Mouse (Mus musculus): ENCODE data around the gene C1qtnf12.

Gene C1qtnf12

DNA sequence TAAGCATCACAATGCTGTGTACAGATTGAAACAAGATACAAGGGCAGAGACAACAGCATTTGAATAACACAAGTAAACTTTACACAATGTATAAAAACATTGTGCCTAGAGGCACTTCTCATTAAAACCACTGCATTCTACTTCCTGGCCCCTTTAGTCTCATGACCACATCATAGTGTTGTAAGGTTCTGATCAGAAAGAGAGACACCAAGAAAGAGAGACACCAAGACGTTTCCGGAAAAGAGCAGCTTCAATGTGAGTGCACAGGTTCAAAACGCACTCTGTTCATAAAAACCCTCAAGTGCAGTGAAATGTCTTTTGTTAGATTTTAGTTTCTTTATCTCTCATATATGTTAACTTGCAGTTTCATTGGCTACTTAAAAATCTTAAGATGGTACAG lies 42.0 kb downstream of the C1qtnf12 start:
- no peak for DNase-seq (ENCODE audit: low spot score)

DNA sequence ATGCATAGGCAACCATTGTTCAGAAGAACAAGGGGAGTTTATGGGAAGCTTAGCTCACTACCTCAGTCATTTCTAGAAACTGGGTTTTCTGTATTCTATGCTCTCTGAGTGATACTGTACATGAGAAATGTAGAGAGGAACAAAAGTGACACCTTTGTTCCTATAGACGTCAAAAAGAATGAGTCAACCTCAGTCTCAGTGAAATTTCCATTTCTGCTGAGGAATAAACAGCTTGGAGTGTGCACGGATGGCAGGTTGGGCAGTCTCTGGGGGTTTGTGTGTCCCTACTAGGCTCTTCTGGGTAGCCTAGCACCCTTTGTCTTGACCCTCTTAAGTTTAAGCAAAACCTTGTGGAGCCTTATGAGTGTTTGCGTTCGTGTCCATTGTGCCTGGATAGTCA lies 46.3 kb downstream of the C1qtnf12 start:
- no peak for DNase-seq (ENCODE audit: low spot score)

- DNase-seq (ENCODE audit: low spot score), result no peak
These were observed 51.5 kb downstream of the C1qtnf12 start, which contains the start of gene Tnfrsf4 for GRCm38 (mm10) chr4:156013637-156014036. TSS of gene Tnfrsf4 (plus strand) at chr4:156013843.

- DNase-seq (ENCODE audit: low spot score), result peak; percentile 24
These were observed 52.3 kb downstream of the C1qtnf12 start for GRCm38 (mm10) chr4:156014436-156014835.

Data from adipocyte (in vitro differentiated cells).